15 mouse cellular contexts compared by ENCODE assay signal in genomic region chr12:17038246-17038645, GRCm38 (mm10). TPM values are rescaled to one million over a fixed set of nuclear protein-coding genes. Genes with fewer than 3 reads are reported as not detected.
"Had no signal": no experiment of that assay in that cellular context is flagged by ENCODE, and none has a peak within 500 bp of the region (broad histone marks: within the 10 kb centered on the region; RNA-seq: fewer than 3 reads in every experiment).

No protein-coding gene starts in this region.

- ATAC-seq: intestine, embryonic 16.5 days; liver, embryonic 12.5 days; midbrain, embryonic 16.5 days had no signal

- DNase-seq: kidney, adult 2 months; layer of hippocampus, adult 9-11 months; layer of hippocampus, postnatal 36 days; right cerebral cortex, adult 18-20 months; right cerebral cortex, postnatal 25 days; thymus, postnatal 36 days had no signal

- H3K4me1 ChIP-seq: liver, embryonic 12.5 days had no signal

- H3K36me3 ChIP-seq: limb, embryonic 15.5 days; liver, embryonic 12.5 days; midbrain, embryonic 12.5 days had no signal

- H3K9ac ChIP-seq: limb, embryonic 15.5 days; liver, embryonic 12.5 days; midbrain, embryonic 12.5 days had no signal

- H3K4me3 ChIP-seq: limb, embryonic 15.5 days; liver, embryonic 12.5 days; megakaryocyte, embryonic 14.5 days; midbrain, embryonic 12.5 days had no signal

- H3K4me2 ChIP-seq: limb, embryonic 15.5 days; liver, embryonic 12.5 days; midbrain, embryonic 12.5 days had no signal

- H3K27me3 ChIP-seq: limb, embryonic 15.5 days; liver, embryonic 12.5 days; midbrain, embryonic 12.5 days had no signal

- H3K9me3 ChIP-seq: limb, embryonic 15.5 days; liver, embryonic 12.5 days; midbrain, embryonic 12.5 days had no signal

- H3K27ac ChIP-seq: kidney, postnatal 0 days; limb, embryonic 15.5 days; liver, embryonic 12.5 days; macrophage; midbrain, embryonic 12.5 days had no signal

RNA-seq across cellular contexts. Expression of gene 2410004P03Rik, which starts 26.7 kb away (rescaled TPM):
- polyA plus RNA-seq: liver, embryonic 12.5 days; liver, embryonic 16.5 days had no signal
